Mouse (Mus musculus): ENCODE results near the gene Tuba3b.

GRCm38 (mm10) chr6:145636682-145637081 lies 21.1 kb downstream of the Tuba3b start:
- TF ChIP-seq POLR2A (IDR thresholded peaks at IDR 0.05; ENCODE audit: insufficient read depth, low read depth, low read length), result no peak
- TF ChIP-seq CTCF (IDR thresholded peaks at IDR 0.05; ENCODE audit: insufficient read depth, low read depth, low read length), result no peak

All from olfactory bulb, adult 2 months (tissue).